Mouse (Mus musculus): ENCODE data around the gene N4bp1.

Gene N4bp1

GRCm38 (mm10) chr8:86758651-86759050, 126.4 kb downstream of the N4bp1 start:
- no peak for DNase-seq
